Mouse (Mus musculus) right cerebral cortex, postnatal 36 days (tissue): ENCODE results near the gene Pald1.
A peak's percentile ranks its signal among the peaks of the same experiment; 100 is the strongest.

Source experiments
- DNase-seq, 2 experiments: peaks; one replicate each; pipeline ENCODE4 v3.0.0; 2022; ENCODE audit warnings: low spot score in 2 of 2, mixed read lengths in 1 of 2

Pald1 gene

DNA sequence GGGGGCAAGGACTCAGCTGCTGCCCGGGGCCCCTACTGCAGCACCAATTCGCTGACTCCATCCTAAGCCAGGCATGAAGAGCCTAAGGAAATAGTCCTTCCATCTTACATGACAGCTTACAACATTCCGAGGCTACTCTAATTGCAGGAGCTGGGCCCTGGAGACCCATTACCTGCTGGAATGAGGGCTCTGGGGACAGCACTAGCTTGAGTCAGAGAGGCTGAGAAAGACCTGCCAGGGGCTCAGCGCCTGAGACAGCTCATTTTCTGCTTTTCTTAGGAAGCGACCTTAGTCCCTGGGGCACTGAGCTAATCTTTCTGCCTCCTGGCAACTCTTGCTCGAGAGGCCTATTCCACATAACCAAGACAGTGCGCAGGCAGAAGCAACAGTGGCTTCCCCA, 54.4 kb downstream of the Pald1 start:
- DNase-seq: no peak

DNA sequence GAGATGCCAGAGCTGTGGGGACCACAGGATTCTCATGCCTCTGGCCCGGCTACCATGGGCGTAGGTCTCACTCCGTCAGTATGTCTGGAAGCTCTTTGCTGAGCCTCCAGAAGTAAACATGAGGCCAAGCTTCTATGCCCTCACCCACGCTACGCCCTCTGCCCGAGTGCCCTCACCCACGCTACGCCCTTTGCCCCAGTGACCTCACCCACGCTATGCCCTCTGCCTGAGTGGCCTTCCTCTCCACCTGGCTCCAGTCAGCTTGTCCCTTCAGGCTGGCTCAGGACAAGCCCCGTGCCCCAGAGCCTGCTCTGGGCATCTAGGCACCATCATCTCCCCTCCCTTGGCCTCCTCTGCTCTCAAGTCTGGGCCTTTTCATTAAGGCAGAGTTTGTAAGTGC, 55.8 kb downstream of the Pald1 start:
- no peak for DNase-seq

DNA sequence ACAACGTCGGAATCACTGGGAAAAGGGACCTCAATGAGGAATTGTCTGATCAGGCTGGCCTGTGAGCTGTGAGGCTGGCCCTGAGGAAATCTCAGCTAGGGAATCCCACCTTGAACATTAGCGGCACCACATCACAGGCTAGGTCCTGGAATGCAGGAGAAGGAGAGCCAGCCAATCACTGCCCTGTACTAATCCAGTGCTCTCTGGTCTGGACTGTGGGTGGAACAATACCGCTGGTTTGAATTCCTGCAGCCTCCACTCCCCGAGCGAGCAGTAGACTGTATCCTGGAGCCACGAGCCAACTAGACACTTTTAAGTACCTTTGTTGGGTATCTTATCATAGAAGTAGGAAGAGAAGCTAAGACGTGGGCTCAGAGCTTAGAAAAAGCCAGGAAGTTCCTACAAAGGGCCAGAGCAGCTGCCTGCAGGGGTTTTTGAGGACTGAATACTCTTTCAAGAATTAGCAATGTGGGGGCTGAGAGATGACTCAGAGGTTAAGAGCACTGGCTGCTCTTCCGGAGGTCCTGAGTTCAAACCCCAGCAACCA, 57.5 kb downstream of the Pald1 start:
- DNase-seq: no peak

- no peak for DNase-seq
These were observed 58.6 kb downstream of the Pald1 start for GRCm38 (mm10) chr10:61324717-61325116.

GRCm38 (mm10) chr10:61318527-61318926, 64.8 kb downstream of the Pald1 start:
- DNase-seq: no peak

- no peak for DNase-seq
These were observed 67.9 kb downstream of the Pald1 start for GRCm38 (mm10) chr10:61315324-61315880.

DNA sequence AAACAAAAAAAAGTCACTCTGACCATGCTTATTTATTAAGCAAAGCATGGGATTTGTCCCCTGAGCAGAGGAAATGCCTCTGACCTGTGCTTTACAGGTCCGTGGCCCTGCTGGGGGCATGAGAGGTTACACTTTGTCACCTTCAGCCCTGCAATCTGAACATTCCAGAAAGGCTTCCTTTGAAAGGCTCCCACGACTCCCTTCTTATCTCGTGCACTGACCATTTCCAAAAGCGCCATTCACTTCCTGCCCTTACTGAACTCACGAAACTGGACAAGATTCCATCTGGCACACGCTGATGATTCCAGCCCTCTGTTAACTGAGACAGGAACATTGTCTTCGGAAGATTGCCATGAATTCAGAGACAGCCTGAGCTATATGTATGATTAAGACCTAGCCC, 69.6 kb downstream of the Pald1 start:
- DNase-seq: no peak

GRCm38 (mm10) chr10:61312754-61313153, 70.6 kb downstream of the Pald1 start:
- DNase-seq: no peak

DNA sequence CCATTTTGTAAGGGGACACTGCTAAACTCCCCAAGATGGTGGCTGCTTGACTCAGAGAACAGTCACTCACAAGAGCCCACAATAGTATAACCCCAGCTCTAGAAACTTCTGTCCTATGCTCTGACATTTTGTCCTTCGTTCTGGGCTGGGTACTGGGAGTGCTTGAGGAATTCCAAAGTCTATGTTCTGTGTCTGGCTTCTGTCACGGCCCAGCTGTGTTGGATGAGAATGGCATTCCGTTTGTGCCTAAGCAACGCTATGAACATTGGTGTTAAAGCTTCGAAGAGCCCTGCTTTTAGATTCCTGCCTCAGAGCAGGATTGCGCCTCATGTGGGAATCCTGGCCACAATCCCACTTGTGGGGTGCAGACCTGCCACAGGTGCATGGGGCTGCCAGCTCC, 71.2 kb downstream of the Pald1 start:
- DNase-seq: no peak

GRCm38 (mm10) chr10:61308706-61309320, 74.5 kb downstream of the Pald1 start:
- no peak for DNase-seq

DNA sequence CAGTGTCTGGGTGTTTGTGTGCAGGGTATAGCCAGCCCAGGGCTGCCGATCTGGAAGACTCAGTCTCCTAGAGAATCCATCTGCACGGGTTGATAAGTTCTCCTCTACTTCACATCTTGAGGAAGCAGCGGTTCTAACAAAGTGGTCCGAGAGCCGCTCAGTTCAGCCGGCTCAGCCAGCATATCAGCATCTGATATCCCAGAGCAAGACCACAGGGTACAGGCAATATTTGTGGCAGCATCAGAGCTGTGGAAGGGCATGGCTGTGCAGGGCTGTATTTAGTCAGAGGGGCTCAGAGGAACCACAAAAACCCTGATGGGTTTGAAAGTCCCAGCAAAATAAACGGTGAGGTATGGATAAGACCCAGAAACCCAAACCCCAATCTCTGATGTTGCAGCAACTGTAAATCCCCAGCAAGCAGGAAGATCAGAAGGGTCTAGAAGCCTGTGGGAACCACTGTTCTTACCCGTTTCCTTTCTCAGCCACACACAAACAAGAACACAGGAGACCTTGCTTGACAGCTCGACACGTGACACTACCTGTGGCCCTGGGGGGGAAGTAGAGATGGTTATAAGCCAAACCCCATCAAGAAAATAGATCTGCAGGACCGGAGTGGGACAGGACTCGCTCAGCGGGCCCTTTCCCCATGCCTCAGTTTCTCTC, 77.3 kb downstream of the Pald1 start:
- no peak for DNase-seq

- DNase-seq: no peak
These were observed 79.3 kb downstream of the Pald1 start for GRCm38 (mm10) chr10:61304046-61304445.

DNA sequence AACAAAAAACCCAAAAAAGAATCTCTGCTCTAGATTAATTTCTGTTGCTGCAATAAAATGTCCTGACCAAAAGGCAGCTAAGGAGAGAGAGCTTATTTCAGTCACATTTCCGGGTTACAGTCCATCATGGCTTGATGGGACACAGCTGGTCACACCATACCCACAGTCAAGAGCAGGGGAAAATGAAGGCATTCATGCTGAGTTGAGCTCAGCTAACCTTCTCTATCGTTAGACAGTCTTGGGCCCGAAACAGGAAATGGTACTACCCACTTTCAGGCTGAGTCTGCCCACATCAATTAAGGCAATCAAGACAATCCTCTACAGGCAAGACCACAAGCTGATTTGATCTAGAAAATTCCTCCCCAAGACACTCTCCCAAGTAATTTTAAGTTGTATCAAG, 82.3 kb downstream of the Pald1 start:
- DNase-seq: no peak

- no peak for DNase-seq
These were observed 85.9 kb downstream of the Pald1 start, which contains the start of gene Prf1 for GRCm38 (mm10) chr10:61297477-61297876. Gene Prf1 (plus strand): TSS chr10:61297833.

DNA sequence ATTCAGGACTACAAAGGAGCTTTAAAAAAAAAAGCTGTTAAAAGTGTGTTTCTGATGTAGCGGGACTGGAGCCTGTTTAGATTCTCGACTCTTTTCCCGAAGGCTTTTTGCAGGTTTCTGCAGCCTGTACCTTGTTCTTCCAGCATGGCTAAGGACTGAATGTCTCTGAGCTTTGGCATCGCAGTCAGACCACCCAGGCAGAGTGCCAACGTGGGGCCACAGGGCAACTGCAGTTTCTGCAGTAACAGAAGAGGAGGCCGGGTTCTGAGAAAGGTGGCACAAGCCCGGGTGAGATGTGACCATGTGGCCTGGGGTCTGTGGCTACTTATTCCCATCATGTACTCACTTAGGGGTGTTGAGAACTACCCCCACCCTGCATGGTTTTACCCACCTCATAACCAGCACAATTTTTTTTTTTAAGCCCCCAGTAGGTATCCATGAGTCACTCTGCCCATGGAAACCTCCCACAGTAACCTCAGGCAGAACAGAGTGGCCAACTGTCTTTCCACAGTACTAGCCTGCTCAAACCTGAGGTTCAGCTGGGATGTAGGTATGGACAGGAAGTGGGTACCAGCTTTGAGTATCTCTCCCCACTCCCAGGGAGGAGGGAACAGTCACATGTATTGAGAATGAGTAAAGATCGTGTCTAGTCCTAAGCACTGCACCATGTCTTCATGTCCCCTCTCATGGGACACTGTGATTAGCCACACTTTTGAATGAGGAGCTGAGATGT, 86.5 kb downstream of the Pald1 start:
- DNase-seq: no peak

- DNase-seq: peak in 1 of 2 experiments; percentile 12
These were observed 89.1 kb downstream of the Pald1 start for GRCm38 (mm10) chr10:61294242-61294641.

DNA sequence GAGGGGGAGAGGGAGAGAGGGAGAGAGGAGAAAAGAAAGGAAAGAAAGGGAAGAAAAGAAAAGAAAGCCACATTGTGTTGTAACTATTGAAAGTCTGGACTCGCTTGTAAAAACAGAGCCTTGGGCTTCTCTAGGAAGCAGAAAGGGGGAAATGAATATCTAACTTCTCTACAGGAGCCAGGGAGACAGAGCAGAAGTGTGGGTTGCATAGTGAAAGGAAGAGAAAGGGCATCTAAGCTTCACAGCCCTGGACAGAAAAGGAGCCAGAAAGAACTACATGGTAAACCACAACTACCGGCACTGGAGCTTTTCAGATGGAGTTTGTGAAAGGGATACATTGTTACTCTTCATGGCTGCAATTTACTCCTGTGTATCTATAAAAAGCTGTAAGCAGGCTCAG, 92.9 kb downstream of the Pald1 start:
- no peak for DNase-seq

GRCm38 (mm10) chr10:61290016-61290415, 93.3 kb downstream of the Pald1 start:
- no peak for DNase-seq

- DNase-seq: no peak
These were observed 97.1 kb downstream of the Pald1 start for GRCm38 (mm10) chr10:61286246-61286645.

- no peak for DNase-seq
These were observed 98.1 kb downstream of the Pald1 start for GRCm38 (mm10) chr10:61285271-61285670.

DNA sequence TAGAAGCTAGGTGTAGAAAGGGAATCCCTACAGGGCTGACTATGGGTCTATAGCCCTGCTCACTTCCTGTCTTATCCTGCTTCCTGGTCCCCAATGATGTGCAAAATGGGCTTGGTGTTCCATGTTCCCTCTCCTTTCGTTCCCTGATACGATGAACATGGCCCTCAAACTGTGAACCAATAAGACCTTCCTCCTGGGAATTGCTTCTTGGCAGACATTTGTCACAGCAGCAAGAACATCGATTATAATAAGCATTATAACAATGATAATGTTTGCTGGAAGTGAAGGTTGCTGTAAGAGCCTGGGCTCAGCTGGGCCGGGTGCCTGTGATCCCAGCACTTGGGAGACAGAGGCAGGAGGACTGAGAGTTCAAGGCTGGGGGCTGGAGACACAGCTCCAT, 99.0 kb downstream of the Pald1 start:
- no peak for DNase-seq

DNA sequence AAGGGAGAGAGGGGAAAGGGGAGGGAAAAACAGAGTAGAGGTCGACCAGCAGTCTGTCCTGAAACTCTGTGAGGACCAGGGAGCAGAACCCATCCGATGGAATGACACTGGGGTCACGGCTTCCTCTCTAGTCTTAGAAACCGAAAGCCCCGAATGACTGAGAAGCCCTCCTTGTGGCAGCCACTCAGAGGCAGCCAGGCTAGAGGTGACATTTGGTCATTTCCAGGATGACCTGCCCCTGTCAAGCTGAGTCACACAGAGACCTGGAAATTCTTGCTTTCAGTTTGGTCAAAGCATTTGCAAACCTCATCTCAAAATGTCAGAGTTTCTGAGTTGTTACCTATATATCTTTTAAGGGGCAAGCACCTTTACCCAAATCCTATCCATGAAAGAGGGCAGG, 102.2 kb downstream of the Pald1 start:
- DNase-seq: no peak
